25 mouse cellular contexts compared by ENCODE assay signal in the genomic region with DNA sequence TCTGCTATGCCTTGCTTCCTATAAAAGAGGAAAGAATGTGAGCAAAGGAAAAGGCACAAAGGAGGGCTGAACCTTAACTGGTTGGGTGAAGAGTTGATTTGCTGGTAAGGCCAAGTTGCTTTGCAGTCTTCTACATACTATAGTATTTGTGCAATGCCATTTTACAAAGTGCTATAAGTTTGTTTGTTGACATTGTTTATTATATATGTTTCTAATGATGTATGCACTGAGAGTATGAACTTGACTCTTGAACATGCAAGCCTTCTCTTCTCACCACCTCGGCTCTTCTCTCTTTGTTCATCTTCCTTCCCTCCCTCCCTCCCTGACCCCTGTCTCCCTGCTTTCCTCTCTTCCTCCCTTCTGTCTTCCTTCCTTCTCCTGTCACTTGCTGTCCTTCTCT.
DNase-seq lines count a peak whose midpoint lies in the region; ATAC-seq and TF ChIP-seq lines count a peak whose summit lies in the region.
"Had no signal": no experiment of that assay in that cellular context is flagged by ENCODE, and none has a peak within 500 bp of the region (broad histone marks: within the 10 kb centered on the region; RNA-seq: fewer than 3 reads in every experiment).

No protein-coding gene starts in this region.

- no peaks in the 10 kb centered on the region for H3K36me3 ChIP-seq in heart, embryonic 12.5 days
- H3K36me3 ChIP-seq in lung, embryonic 14.5 days (ENCODE audit: insufficient read depth): no peaks in the 10 kb centered on the region
- no peaks in the 10 kb centered on the region for H3K36me3 ChIP-seq in midbrain, embryonic 11.5 days (ENCODE audit: control insufficient read depth, insufficient read depth, low read length)
- no peaks in the 10 kb centered on the region for H3K36me3 ChIP-seq in midbrain, embryonic 14.5 days (ENCODE audit: control insufficient read depth, insufficient read depth, low read length)
- H3K36me3 ChIP-seq: forebrain, embryonic 10.5 days; G1E; hindbrain, embryonic 10.5 days; hindbrain, embryonic 13.5 days; intestine, embryonic 15.5 days had no signal

- H3K27me3 ChIP-seq in heart, embryonic 12.5 days (replicated peaks): no peaks in the 10 kb centered on the region
- H3K27me3 ChIP-seq in lung, embryonic 14.5 days (ENCODE audit: insufficient read depth, low read length): no peaks in the 10 kb centered on the region
- H3K27me3 ChIP-seq in midbrain, embryonic 11.5 days (ENCODE audit: control insufficient read depth, insufficient read depth, low read length): no peaks in the 10 kb centered on the region
- no peaks in the 10 kb centered on the region for H3K27me3 ChIP-seq in midbrain, embryonic 14.5 days (ENCODE audit: control insufficient read depth, insufficient read depth, low read length)
- H3K27me3 ChIP-seq: CH12.LX; forebrain, embryonic 13.5 days; hindbrain, embryonic 13.5 days; intestine, embryonic 15.5 days; Patski had no signal

- H3K27ac ChIP-seq in heart, embryonic 12.5 days (ENCODE audit: poor library complexity, severe bottlenecking): peak overlapping the region; percentile 93; the same call in 1 of the 2 replicates
- H3K27ac ChIP-seq in lung, embryonic 14.5 days (ENCODE audit: low read depth): no peak overlapping the region
- no peak overlapping the region for H3K27ac ChIP-seq in midbrain, embryonic 11.5 days (ENCODE audit: low read depth, low read length)
- H3K27ac ChIP-seq in midbrain, embryonic 14.5 days (replicated peaks; ENCODE audit: low read depth, low read length): no peak overlapping the region
- H3K27ac ChIP-seq: forebrain, embryonic 10.5 days; forebrain, embryonic 13.5 days; hindbrain, embryonic 10.5 days; intestine, embryonic 15.5 days had no signal

- WGBS in heart, embryonic 12.5 days: 50% methylated on average over 1 of the region's 1 CpGs
- 22% methylated on average over 1 of the region's 1 CpGs for WGBS in lung, embryonic 14.5 days
- WGBS in midbrain, embryonic 11.5 days: 67% methylated on average over 1 of the region's 1 CpGs
- WGBS in midbrain, embryonic 14.5 days: 80% methylated on average over 1 of the region's 1 CpGs

- no peak overlapping the region for H3K4me2 ChIP-seq in heart, embryonic 12.5 days
- H3K4me2 ChIP-seq in lung, embryonic 14.5 days: no peak overlapping the region
- no peak overlapping the region for H3K4me2 ChIP-seq in midbrain, embryonic 11.5 days
- no peak overlapping the region for H3K4me2 ChIP-seq in midbrain, embryonic 14.5 days (ENCODE audit: low read length)
- H3K4me2 ChIP-seq: forebrain, embryonic 13.5 days; heart, embryonic 11.5 days; hindbrain, embryonic 13.5 days; intestine, embryonic 15.5 days had no signal

- H3K4me3 ChIP-seq in heart, embryonic 12.5 days: no peak overlapping the region
- no peak overlapping the region for H3K4me3 ChIP-seq in lung, embryonic 14.5 days (ENCODE audit: low read depth, low read length)
- H3K4me3 ChIP-seq in midbrain, embryonic 11.5 days (ENCODE audit: low read depth, low read length): no peak overlapping the region
- no peak overlapping the region for H3K4me3 ChIP-seq in midbrain, embryonic 14.5 days (replicated peaks; ENCODE audit: low read depth, low read length)
- H3K4me3 ChIP-seq: forebrain, embryonic 10.5 days; forebrain, embryonic 13.5 days; hindbrain, embryonic 10.5 days; hindbrain, embryonic 13.5 days; intestine, embryonic 15.5 days had no signal

- intact Hi-C loops in heart, postnatal 36 days (cut with DNase I): loop anchor here (5.0 kb wide), 2 partner anchors 118 to 133 kb away; no protein-coding TSS in a partner anchor

- H3K4me1 ChIP-seq in heart, embryonic 12.5 days (replicated peaks): peaks cover 28% of the 10 kb centered on the region
- 0 out of 2 replicates have a peak, but pooled peaks cover 5% of the 10 kb centered on the region for H3K4me1 ChIP-seq in lung, embryonic 14.5 days (ENCODE audit: insufficient read depth)
- H3K4me1 ChIP-seq in midbrain, embryonic 11.5 days (ENCODE audit: control insufficient read depth, insufficient read depth, low read length): no peaks in the 10 kb centered on the region
- 0 out of 2 replicates have a peak, but pooled peaks cover 9% of the 10 kb centered on the region for H3K4me1 ChIP-seq in midbrain, embryonic 14.5 days (ENCODE audit: control insufficient read depth, insufficient read depth, low read length)
- H3K4me1 ChIP-seq: forebrain, embryonic 10.5 days; forebrain, embryonic 13.5 days; hindbrain, embryonic 10.5 days; intestine, embryonic 15.5 days had no signal

- DNase-seq in heart, postnatal 36 days: no peak
- peak; percentile 34 for DNase-seq in lung, embryonic 14.5 days
- DNase-seq in lung, adult 18-20 months: no peak
- DNase-seq in midbrain, embryonic 11.5 days (ENCODE audit: low spot score, missing footprints): peak; percentile 12
- no peak for DNase-seq in midbrain, embryonic 14.5 days
- DNase-seq: adrenal gland, postnatal 10 days; adrenal gland, postnatal 36 days; B cell, adult 2 months; cerebellum, adult 18-20 months; cerebellum, adult 9-10 months; cerebellum, postnatal 14 days; gastrocnemius, postnatal 10 days; gastrocnemius, postnatal 36 days had no signal

- no peaks in the 10 kb centered on the region for H3K9me3 ChIP-seq in heart, embryonic 12.5 days (replicated peaks)
- H3K9me3 ChIP-seq in lung, embryonic 14.5 days (ENCODE audit: low read depth, low read length): no peaks in the 10 kb centered on the region
- no peaks in the 10 kb centered on the region for H3K9me3 ChIP-seq in midbrain, embryonic 11.5 days (ENCODE audit: control insufficient read depth, low read length)
- no peaks in the 10 kb centered on the region for H3K9me3 ChIP-seq in midbrain, embryonic 14.5 days (ENCODE audit: control insufficient read depth, low read length)
- H3K9me3 ChIP-seq: forebrain, embryonic 10.5 days; forebrain, embryonic 13.5 days; hindbrain, embryonic 10.5 days; hindbrain, embryonic 13.5 days; intestine, embryonic 15.5 days had no signal

- ATAC-seq in heart, embryonic 12.5 days (ENCODE audit: insufficient number of reproducible peaks, low FRiP score): no peak
- ATAC-seq in lung, embryonic 14.5 days (ENCODE audit: insufficient read depth): 0 out of 2 replicates have a peak, but pooled peaks have one; percentile 4
- ATAC-seq in midbrain, embryonic 11.5 days (ENCODE audit: low FRiP score): no peak
- no peak for ATAC-seq in midbrain, embryonic 14.5 days (ENCODE audit: low FRiP score, low TSS enrichment)
- ATAC-seq: forebrain, embryonic 13.5 days; forebrain, embryonic 16.5 days; hindbrain, embryonic 16.5 days; intestine, embryonic 15.5 days; Patski had no signal

- no peak for TF ChIP-seq CTCF in lung, embryonic 14.5 days (IDR thresholded peaks at IDR 0.05; ENCODE audit: low read depth)

- H3K9ac ChIP-seq in heart, embryonic 12.5 days: no peak overlapping the region
- H3K9ac ChIP-seq in lung, embryonic 14.5 days: no peak overlapping the region
- H3K9ac ChIP-seq in midbrain, embryonic 11.5 days (ENCODE audit: low read length): no peak overlapping the region
- no peak overlapping the region for H3K9ac ChIP-seq in midbrain, embryonic 14.5 days (replicated peaks; ENCODE audit: low read length)
- H3K9ac ChIP-seq: forebrain, embryonic 13.5 days; hindbrain, embryonic 13.5 days; intestine, embryonic 15.5 days had no signal

Comparison
In these comparisons a context has a peak if more than half of its experiments do, and no peak if none do; other contexts are left out.
1. DNase-seq: peak in lung, embryonic 14.5 days (single experiment) and midbrain, embryonic 11.5 days (single experiment); none in heart, postnatal 36 days (0 of 2), lung, adult 18-20 months (0 of 2) and midbrain, embryonic 14.5 days (single experiment).